Mouse (Mus musculus): ENCODE results near the gene Lrrc34.
A peak's percentile ranks its signal among the peaks of the same experiment; 100 is the strongest.

The Lrrc34 gene

DNA sequence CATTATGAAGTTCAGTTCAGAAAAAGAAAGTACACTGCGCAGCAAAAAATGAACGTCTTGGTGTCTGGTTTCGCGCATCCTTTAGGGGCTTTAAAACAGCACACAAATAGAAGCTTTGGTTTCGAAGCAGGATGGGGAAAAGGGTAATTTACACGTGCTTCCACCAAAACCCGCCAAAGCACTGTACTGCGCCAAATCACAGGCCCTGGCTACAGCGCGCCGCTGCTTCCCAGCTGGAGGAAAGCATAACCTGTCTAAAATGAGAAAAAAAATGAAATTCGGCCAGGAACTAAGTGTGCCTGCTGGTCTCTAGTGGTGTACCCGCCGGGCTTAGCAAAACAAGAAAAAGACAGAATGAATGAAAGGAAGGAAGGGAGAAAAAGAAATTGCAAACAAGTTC, 47.0 kb downstream of the Lrrc34 start:
- peak; percentile 66 for DNase-seq (ENCODE audit: low read depth, low spot score)

GRCm38 (mm10) chr3:30599711-30600545, 47.7 kb downstream of the Lrrc34 start, which contains the start of gene Actrt3:
Actrt3 (minus strand) TSS chr3:30599939.
- peak; percentile 62 for DNase-seq (ENCODE audit: low read depth, low spot score)

DNA sequence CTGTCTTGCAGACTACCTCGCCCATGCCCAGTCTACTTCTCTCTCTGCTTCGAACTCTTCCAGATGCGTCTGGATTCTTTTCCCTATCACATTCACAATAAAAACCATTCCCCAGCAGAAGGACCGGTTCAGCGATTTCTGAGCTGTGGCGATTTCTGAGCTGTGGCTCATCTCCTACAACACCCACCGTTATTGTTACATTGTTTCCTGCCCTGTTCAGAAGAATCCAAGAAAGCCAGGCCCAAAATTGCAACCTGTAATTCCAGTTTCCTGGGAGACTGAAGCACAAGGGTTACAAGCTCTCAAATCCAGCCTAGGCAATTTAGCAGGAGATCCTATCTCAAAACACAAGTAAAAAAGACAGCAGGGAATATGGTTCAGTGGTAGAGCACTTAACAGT, 50.4 kb downstream of the Lrrc34 start:
- no peak for DNase-seq (ENCODE audit: low read depth, low spot score)

DNA sequence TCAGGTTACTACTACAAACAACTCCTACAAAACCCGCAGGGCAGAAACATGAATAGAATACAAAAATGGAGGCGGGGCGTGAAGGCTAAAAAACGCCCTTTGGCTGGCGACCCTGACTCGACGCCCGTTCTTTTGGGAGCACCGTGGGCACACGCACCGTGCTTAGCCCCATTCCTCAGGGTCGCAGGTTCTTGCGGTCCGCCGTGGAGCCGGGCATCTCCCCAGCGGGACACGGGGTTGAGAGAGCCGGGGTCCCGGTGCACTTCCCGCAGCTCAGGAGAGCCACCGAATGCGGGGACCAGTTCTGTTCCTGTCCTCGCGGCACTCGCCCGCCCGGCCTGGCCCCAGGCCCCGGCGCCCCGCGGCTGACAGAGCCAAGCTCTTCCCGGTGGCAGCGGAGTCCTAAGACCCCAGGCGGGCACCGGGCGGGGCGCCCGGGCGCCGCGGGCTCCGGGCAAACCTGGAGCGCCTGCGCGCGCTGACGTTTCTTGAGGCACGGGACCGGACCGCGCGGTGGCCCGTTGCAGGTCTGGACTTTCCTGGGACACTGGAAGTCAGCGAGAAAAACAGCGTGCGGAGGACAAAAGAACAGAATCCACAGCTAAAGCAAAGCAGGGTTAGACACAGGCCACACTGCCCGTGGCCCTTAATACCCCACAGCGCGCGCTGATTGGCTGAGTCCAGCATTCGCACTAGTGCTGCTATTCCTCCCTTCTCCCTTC, 52.4 kb downstream of the Lrrc34 start:
- DNase-seq (ENCODE audit: low read depth, low spot score) = peak; percentile 36

- DNase-seq (ENCODE audit: low read depth, low spot score) = peak; percentile 70
These were observed 53.8 kb downstream of the Lrrc34 start for GRCm38 (mm10) chr3:30593719-30594485.

DNA sequence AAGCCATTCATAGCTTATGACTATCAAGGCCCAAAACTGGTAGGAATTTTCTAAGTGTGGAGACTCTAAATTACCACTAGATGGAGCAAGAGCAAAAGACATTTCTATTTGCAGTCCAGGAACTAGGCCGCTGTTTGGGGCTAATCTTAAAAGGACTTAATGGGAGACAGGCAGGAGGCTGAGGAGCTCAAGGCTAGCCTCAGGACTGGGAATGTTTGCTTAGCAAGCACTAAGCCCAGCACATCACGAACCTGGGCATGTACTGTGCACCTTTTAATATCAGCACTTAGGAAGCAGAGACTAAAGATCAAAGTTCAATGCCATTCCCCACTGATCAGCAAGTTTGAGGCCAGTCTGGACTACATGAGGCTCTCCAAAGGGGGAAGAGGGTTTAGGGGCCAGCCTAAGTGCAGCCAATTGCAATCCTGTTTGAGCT, 55.2 kb downstream of the Lrrc34 start:
- DNase-seq (ENCODE audit: low read depth, low spot score) = peak; percentile 76

DNA sequence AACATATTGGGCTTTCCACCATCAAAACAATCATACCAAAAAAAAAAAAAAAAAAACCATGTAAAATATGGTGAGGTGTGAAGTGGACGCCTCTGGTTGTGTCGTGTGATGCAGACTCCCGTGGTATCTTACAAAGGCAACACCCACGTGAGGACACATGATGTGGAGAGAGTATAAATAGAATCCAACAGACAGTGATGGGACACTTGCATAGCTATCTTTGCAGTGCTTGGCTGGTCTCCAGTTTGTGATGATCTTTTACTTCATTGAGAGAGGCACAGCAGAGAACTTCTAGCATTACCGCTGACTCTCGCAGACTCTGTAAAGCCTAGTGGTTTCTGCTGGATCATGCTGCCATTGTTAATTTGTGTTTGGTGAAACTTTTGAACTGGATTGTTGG, 58.8 kb downstream of the Lrrc34 start:
- no peak for DNase-seq (ENCODE audit: low read depth, low spot score)

Data from CD4-positive, CD25-positive, alpha-beta regulatory T cell, adult 2 months (primary cell).